Mouse (Mus musculus): ENCODE measurements around the gene Slc28a2.

DNA sequence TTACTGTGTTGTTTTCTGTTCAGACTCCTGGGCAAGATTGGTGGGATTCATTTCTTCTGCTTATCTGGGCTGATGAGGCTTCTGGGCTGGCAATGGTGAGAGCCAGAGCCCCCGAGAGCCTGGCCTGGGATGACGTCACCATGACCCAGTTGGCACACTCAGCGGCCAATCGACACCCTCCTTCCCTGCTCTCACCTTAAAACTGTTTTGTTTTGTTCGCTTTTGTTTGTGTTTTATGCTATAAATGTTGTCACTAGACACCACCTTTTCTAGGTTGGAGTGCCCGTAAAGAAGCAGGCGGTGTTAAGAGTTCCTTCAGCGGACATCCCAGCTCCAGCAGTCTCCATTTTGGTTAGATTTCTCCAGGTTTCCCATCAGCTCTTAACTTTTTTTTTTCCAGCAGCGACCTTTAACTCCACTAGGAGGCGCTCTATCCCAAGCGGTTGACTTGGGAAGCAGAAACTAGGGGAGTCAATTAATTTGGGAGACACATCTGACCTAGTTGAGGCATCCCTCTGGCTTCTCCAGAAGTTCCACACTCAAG lies 45.4 kb upstream of the Slc28a2 start:
- TF ChIP-seq CTCF (IDR thresholded peaks at IDR 0.05) (peak; percentile 97), POLR2A (IDR thresholded peaks at IDR 0.05; ENCODE audit: insufficient read depth, low read depth, low read length) (no peak)

All from heart, adult 2 months (tissue).